Mouse (Mus musculus) ES-Bruce4 (cell line): Measurements from ENCODE around the gene Hnrnpu.

Experiments
- CTCF ChIP-seq: IDR thresholded peaks from one replicate; pipeline ENCODE4 v1.8.1; 2011; ENCODE audit warnings: low read depth, low read length
- POLR2A ChIP-seq: IDR thresholded peaks from one replicate; pipeline ENCODE4 v1.8.1; 2011; ENCODE audit warnings: low read length; ENCODE audit not compliant: insufficient read depth

GRCm38 (mm10) chr1:178318389-178319184 is 19.0 kb downstream of the Hnrnpu start, which contains the start of gene Cox20:
- TF ChIP-seq CTCF (no peak), POLR2A (no peak)
